Mouse (Mus musculus) erythroblast, adult 5-6 weeks (primary cell): ENCODE results near the gene Gbgt1. TPM values are rescaled to one million over a fixed set of nuclear protein-coding genes. Genes with fewer than 3 reads are reported as not detected.
"Not testable (repeated sequence)": the region's sequence is repeated elsewhere in the genome, so short reads cannot be mapped to it uniquely, and the experiment has no call there.

ENCODE experiments used
- ATAC-seq: replicated peaks from 2 replicates; pipeline ENCODE4 v1.8.0; 2016; ENCODE audit warnings: moderate number of reproducible peaks, mild to moderate bottlenecking, moderate TSS enrichment, inconsistent platforms; ENCODE audit not compliant: poor library complexity, low FRiP score, severe bottlenecking
- total RNA-seq, 2 experiments: library from RNA; stranded (forward) in 1 of 2; stranded (reverse) in 1 of 2; fragments of 150-400 nt in 1 of 2; fragments of 200-764, 138-1000 nt in 1 of 2; gene quantifications; 2 replicates each; pipeline versions ENCODE4 v1.2.3 to v1.2.4; 2015 to 2017; ENCODE audit warnings: low replicate concordance in 2 of 2

Gene Gbgt1
- total RNA-seq (2015; ENCODE audit: low replicate concordance) (not detected in 2 replicates), total RNA-seq (2017; ENCODE audit: low replicate concordance) (not detected in 2 replicates)

DNA sequence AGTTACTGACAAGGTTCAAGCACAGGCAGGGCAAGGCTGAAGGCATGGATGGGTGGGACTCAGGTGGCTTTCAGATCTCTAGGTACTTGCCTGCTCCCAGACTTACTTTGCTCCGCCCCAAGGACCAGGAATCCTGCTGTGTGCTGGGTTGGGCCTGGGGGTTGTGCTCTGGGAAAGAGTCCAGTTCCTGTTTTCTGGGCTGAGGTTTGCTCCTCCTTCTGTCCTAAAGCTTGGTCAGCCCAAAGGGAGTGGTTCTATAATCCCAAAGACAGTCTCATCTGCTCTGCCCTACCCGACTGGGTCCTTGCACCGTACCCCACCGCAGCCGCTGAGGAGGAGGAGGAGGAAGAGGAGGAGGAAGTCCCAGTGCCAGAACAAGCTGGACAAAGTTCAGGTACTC, at the start of gene Gbgt1:
Gbgt1 (plus strand) TSS at position 221 of the 400 bp plus-strand sequence.
- no peak for ATAC-seq

DNA sequence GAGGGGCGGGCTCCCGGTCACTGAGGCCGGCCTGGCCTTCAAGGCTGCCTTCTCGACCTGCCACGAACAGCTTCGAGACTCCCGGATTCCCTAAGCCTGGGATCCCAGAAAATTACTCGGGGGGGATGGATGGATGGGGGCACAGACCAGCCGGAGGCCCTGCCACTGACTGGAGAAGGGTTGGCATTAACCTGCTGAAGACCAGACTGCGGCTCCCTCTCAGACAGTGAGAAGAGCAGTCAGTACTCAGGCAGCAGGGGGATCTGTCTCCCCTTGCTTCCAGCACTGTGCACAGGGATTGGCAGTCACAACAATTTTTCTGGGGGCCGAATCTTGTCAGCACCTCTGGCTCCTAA, 49.4 kb upstream of the Gbgt1 start:
- no peak for ATAC-seq

DNA sequence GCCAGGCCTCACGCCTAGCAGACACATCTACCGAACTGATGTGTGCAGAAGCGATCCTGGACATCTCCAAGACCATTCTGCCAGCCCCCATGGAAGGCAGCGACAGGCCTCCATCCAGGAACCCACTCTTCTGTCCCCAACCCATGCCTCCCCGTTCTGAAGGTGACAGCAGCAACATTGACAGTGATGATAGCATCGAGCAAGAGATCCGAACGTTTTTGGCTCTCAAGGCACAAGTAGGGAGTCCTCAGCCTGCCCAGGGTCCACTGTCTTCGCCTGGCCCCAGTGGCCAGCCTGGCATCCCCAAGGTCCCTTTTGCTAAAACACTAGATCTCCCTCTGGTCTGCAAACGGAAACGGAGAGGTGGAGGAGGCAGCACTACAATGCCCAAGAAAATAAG, 45.0 kb upstream of the Gbgt1 start:
- ATAC-seq = no peak

DNA sequence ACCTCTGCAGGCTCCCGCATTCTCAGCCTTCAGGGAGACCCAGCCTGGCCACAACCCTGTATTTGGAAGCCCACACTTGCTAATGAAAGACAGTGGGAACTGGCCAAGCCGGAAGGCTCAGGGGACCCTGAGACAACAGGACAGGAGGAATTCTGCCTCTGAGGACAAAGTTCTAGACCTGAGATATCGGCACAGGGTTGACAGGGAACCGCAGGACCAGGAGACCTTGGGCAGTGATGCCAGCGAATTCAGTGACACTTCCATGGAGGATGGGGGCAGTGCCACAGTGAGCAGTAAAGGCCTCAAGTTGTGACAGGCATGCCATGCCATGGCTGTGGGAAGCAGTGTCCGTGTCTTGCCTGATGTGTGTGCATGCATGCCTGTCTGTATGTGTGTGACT, 43.2 kb upstream of the Gbgt1 start:
- ATAC-seq = no peak

DNA sequence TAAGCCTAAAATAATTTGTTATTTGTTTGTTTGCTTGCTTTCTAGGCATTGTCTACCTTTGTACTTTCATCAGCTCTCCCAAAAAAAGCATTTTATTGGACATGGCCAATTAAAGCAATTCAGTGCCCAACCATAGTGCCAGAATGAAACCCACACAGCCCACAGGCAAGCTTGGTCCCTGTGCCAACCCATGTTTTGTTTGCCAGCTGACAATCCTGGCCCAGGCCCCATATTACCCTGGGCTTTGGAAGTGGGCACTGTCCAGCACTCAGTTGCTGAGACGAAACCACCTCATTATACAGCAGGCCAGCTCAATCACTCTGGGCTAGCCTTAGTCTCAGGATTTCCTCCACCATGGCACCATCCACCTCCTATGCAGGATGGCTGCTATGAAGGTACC, 40.1 kb upstream of the Gbgt1 start:
- ATAC-seq = no peak

DNA sequence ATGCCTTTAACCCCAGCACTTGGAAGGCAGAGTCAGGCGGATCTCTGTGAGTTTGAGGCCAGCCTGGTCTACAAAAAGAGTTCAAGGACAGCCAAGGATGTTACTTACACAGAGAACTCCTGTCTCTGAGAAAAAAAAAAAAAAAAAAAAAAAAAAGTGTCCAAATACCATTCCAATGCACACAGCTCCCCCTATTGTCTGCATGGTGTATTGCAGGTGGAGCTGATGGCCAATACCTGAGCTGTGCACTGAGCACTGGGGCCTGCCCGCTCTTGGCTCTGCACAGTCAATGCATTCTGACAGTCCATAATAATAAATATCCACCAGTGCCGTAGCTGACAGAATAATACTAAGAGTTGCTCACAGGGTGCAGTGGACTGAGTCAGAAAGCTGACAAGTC, 32.8 kb upstream of the Gbgt1 start:
- peak; percentile 71; the same call in 1 of the 2 replicates for ATAC-seq

DNA sequence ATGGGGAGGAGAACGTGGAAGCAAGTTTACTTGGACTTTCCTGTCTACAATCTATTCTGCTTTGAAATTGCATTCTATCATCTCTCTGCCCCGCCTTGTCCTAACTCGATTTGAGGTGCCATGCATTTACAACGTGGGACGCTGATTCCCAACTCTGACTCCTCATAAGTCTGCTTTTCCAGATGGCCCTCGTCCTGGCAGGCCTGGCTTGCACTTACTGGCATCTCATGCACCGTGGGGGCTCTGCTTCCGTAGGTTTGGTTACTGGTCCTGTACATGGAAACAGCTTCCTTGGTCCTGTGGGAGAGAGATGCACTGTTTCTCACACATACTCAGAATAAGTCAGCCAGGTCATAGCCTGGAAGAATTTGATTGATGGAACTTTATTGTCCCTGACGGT, 31.8 kb upstream of the Gbgt1 start:
- ATAC-seq = no peak

DNA sequence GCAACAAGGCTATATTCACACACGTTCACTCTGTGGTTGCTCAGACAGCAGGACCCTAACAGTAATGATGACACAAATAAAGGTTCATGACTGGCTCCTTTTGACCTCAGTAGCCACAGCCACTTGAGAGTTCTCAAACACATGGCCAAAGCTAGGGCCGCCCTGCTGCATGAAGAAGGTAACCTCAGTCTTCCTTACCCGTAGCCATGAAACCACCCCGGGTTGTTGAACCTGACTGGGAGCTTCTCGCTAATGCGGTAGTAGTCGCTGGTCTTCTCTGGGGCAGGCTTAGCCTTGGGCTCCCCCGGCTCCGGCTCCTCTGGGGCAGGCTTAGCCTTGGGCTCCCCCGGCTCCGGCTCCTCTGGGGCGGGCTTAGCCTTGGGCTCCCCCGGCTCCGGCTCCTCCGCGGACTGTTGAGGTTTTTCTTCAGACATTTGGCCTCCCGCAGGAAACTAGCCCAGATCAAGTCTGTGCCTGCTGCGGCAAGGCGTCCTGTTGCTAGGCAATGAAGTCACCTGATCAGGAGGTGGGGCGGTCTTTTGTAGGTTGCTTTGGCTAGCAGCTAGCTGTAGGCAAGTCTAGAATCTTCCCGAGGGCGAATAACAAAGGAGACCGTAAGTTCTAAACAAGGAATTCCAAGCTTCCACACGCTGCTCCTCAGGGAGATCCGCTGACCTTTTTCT, 30.7 kb upstream of the Gbgt1 start, which contains the start of gene 1700007K13Rik:
1700007K13Rik (minus strand) TSS at position 497 of the 683 bp plus-strand sequence.
- no peak for ATAC-seq

DNA sequence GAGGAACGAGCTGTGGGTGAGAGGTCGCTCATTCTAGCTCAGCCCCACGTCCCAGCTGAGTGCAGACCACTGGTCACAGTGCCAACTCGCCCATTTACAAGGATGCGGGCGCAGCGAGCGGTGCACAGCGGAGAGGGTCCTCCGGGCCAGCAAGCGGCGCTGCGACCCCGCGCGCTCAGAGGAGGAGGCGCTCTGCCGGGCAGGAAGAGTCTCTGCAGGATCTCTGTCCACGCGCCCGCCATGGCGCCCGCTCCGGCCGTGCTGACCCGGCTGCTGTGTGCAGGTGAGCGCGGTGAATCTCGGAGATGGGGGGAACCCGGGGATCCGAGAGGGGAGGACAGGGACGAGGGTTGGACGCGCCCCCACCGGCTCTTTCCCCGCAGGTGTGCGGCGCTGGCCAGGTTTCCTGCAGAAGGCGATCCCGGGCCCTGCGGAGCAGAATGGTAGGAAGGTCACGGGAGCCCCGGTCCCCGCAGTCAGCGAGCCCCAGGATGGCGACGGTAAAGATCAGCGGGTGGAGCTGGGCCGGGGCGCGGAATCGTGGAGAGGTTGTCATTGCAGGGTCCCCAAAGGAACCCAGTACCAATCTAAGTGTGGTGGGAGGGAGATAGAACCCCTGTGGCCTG, 28.7 kb upstream of the Gbgt1 start, which contains the start of gene Mrps2:
Mrps2 (plus strand) TSS at position 207 of the 626 bp plus-strand sequence.
- 0 out of 2 replicates have a peak, but pooled peaks have one; percentile 51 for ATAC-seq

DNA sequence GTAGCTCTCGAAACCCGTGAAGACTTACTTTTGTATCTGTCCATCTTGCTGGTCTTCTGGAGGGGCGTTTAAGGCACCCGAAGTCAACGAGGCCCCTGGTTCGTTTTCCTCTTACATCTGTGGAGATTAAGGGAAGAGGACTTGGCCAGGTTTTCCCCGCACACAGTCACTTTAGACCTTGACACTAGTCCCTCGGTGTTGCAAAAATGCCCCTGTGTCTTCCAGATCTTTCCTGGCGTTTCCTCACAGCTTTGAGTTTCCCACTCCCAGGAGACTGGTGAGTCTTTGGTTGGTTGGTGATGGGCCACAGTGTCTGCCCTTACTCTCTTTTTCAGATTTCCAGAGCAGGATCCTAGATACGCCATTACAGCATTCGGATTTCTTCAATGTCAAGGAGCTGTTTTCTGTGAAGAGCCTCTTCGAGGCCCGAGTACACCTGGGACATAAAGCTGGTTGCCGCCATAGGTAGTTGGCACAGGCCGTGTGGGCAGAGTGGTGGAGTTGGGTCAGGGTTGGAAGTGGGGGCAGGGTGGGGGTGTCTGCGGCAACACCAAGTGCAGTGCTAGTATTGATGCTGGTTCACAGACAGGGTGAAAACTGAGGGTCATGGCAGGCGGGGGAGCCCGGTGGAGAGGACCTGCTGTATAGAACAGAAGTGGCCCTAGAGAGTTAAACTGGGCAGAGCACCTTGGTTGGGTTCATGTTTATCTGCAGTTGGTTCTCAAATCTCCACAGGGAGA, 28.0 kb upstream of the Gbgt1 start:
- ATAC-seq = no peak

DNA sequence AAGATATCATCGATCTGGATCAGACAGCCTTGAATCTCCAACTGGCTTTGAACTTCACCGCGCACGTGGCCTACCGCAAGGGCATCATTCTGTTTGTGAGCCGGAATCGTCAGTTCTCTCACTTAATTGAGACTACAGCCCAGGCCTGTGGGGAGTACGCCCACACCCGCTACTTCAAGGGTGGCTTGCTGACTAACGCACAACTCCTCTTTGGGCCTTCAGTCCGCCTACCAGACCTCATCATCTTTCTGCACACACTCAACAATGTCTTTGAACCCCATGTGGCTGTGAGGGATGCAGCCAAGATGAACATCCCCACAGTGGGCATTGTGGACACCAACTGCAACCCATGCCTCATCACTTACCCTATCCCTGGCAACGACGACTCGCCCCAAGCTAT, 27.2 kb upstream of the Gbgt1 start:
- ATAC-seq = no peak

DNA sequence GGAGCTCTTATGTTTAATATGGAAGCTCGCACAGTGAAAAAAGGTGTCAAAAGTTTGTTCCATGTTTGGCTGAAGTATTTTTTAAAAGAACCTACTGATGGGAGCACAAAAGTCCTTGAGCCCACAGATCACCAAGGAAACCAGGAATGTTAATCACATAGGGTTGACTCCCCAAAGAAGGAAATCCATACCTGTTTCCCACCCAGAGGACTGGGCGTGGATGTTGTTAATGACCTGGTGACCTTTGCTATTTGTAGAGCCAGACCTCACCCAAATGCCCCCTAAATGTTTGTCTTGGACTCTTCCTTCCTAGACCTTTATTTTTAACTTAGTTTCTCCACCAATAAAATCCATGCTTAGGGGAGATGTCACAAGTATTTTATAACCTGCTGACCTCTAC, 26.1 kb upstream of the Gbgt1 start:
- ATAC-seq = no peak

DNA sequence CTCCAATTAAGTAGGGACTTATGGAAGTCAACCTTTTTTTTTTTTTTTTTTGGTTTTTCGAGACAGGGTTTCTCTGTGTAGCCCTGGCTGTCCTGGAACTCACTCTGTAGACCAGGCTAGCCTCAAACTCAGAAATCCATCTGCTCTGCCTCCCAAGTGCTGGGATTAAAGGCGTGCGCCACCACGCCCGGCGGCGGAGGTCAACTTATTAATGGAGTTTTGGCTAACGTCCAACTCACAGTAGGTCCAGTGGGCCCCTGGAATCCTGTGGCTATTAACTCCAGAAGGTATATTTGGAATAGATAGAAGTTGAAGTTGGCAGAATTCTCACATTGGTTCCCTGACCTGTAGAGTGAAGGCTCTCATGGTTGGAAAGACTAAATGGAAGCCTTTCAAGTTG, 24.7 kb upstream of the Gbgt1 start:
- ATAC-seq = not testable (repeated sequence)

DNA sequence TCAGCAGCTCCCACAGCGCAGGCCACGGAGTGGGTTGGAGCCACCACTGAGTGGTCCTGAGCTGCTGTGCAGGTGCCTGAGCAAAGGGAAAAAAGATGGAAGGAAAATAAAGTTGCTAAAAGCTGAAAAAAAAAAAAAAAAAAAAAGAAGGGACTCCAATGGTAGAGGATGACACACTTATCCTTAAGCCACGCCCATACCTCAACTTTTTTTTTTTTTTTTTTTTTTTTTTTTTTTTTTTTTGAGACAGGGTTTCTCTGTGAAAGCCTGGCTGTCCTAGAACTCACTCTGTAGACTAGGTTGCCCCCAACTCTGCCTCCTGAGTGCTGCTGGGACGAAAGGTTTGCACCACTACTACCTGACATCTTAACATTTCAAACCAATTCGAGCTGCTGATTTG, 18.7 kb upstream of the Gbgt1 start:
- not testable (repeated sequence) for ATAC-seq

DNA sequence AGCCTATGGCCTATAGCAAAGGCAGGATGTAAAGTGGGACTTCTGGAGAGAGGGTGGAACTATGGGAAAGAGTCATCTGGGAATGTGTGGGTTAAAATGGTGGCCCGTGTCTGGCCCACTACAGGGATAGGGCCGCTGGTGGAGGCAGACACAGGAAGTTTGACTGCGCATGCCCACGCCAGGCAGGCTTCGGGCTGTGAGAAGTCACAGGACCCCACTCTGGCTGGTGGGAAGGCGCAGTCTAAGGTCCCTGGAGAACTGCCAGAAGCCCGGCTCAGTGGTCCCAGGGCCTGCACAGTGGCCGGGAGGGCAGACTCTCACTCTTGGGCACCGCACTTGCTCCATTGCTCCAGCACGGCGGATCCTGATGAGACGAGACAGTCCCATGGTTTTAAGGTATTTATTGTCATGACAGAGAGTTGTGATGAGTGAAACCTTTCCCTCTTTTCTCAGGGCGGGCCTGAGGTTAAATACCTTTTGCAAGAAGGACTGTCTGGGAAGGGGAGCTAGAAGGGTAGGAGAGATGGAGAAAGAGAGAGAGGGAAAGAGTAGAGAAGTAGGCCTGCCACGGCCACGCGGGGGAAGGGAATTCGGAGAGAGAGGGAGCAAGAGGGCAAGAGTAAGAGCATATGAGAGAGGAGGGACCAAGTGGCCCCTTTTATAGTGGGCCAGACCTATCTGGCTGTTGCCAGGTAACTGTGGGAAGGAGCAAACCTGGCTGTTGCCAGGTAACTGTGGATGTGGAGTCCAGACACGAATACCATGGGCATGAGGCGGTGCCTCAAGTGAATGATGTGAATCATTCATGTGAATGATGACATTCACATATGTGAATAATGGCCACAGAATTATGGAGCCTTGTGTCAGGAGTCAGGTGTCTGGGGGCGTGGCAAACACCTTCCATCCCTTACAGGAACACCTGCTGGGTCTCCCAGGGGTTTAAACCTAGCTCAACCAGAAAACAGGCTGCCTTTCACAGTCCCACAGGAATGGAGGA, 17.2 kb upstream of the Gbgt1 start:
- ATAC-seq = no peak

DNA sequence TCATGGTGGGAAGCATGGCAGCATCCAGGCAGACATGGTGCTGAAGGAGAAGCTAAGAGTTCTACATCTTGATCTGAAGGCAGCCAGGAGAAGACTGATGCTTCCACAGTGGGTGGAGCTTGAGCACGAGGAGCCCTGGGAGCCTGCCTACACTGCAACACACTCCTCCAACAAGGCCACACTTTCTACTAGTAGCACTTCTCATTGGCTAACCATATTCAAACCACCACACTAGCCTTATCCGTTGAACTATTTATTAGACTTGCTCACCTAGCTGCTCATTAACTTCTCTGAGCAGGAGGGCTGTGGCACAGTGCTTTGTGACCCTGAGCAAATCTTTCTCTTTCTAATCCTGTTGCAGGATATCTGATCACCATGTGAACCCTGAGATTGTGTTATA, 12.8 kb upstream of the Gbgt1 start:
- no peak for ATAC-seq

DNA sequence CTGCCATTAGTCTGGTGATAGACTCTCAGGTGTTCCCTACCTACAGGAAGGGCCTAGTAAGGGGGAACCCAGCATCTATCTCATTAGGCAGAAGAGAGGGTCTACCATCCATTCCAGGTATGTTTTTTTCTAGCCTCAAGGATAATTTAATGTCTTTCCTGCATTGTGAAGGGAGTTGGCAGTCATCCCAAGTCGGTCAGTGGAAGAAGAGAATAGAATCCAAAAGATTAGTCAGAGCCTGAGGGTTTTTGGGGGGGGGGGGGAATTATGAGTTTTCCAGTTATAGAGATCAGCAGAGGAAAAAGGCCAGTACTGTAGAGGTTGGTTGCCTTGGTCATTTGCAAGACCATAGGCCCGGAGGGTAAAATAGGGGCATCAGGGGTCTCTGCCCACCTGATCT, 2.2 kb upstream of the Gbgt1 start:
- no peak for ATAC-seq

DNA sequence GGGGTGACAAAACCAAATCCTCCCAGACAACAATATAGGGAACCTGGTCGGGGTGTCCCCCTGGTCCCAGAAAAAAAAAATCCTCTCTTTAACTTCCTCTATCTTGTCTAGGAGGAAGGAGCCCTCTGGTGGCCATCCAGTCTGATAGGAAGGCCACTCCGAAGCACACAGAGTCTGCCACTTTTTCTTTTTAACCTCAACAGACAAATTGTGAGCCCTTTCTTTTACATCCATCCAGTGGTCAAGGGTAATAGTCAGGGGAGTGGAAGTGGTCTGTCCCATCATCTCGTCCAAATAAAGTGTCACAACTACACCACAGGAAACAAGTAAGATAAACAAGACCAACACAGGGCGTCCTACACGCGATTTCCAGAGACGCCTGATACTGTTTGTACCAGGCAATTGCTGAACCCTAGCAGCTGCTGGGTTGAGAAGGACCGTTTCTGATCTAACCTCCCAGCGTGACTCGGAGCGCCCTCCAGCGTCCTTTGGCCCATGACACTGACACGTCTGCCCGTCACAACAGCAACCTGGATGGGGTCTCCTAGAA, 1.4 kb upstream of the Gbgt1 start:
- no peak for ATAC-seq

DNA sequence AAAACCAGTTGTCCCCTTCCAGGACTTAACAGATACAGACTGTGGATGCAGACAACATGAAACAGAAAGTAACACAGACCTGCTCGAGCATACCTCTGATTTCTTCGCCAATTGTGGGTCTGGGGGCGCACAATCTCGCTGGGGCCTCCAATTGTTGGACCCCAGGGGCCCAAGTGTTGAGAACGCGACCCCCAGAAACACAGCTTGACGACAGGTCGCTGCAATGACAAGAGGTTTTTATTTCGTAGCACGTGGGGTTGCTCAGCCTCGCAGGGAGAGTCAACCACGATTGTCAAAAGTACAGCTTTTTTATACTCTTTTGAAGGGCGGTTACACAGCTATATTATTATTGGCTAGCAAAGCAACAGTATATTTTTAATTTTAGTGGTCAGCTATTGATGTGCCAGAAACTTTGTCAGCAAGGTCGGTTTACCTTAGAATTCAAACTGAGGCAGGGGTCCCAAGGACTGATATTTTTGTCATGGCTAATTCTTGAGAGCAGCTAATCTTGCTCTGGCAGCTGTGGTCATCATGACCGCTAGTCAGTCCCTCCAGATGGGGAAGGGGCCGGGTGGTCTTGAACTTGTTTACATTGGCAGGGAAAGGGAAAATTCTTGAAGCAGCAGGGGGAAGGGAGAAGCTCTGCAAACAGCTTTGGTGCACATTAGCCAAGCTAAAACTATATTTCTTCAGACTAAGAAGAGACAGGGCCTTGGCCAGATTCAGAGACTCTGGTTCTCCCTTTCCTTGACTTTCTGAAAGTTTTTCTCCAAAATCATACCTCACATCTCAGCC, 693 bp upstream of the Gbgt1 start:
- ATAC-seq = no peak
